Mouse (Mus musculus) lung, adult 2 months (tissue): ENCODE measurements around the gene Eea1. TPM values are rescaled to one million over a fixed set of nuclear protein-coding genes. Genes with fewer than 3 reads are reported as not detected.

ENCODE experiments used
- DNase-seq: peaks from one replicate; pipeline ENCODE4 v3.0.0; 2022
- H3K4me1 ChIP-seq: fragments of 200-500 bp; 2 replicates; pipeline ENCODE4 v1.6.1; 2011; ENCODE audit warnings: low read length; ENCODE audit not compliant: control insufficient read depth, insufficient read depth
- H3K4me3 ChIP-seq: fragments of 200-500 bp; replicated peaks from 2 replicates; pipeline ENCODE3; 2011; ENCODE audit warnings: low read depth, mild to moderate bottlenecking, control low read depth, low read length; ENCODE audit errors: extremely low read depth
- CTCF ChIP-seq: fragments of 200-500 bp; IDR thresholded peaks from 2 replicates; pipeline ENCODE4 v1.5.1; 2011; ENCODE audit warnings: mild to moderate bottlenecking, low read length, control low read depth; ENCODE audit not compliant: insufficient read depth
- POLR2A ChIP-seq: fragments of 200-500 bp; IDR thresholded peaks from 2 replicates; pipeline ENCODE4 v1.6.1; 2011; ENCODE audit warnings: low read depth, mild to moderate bottlenecking, control low read depth, low read length, borderline replicate concordance; ENCODE audit errors: extremely low read depth
- WGBS: fragments of 180-500 bp; shearing (Covaris S2); methylation state at CpG from one replicate; pipeline ENCODE4 v1.1.7; 2018; 5-methylcytosine and 5-hydroxymethylcytosine counted together
- polyA plus RNA-seq: library from polyadenylated mRNA; depleted of rRNA; stranded (reverse); fragments of >200 nt; gene quantifications from 2 replicates; pipeline ENCODE4 v1.2.3, GENCODE M21; 2012; rRNA removed

Gene Eea1
- 4.3 and 5.1 TPM in 2 replicates for polyA plus RNA-seq

DNA sequence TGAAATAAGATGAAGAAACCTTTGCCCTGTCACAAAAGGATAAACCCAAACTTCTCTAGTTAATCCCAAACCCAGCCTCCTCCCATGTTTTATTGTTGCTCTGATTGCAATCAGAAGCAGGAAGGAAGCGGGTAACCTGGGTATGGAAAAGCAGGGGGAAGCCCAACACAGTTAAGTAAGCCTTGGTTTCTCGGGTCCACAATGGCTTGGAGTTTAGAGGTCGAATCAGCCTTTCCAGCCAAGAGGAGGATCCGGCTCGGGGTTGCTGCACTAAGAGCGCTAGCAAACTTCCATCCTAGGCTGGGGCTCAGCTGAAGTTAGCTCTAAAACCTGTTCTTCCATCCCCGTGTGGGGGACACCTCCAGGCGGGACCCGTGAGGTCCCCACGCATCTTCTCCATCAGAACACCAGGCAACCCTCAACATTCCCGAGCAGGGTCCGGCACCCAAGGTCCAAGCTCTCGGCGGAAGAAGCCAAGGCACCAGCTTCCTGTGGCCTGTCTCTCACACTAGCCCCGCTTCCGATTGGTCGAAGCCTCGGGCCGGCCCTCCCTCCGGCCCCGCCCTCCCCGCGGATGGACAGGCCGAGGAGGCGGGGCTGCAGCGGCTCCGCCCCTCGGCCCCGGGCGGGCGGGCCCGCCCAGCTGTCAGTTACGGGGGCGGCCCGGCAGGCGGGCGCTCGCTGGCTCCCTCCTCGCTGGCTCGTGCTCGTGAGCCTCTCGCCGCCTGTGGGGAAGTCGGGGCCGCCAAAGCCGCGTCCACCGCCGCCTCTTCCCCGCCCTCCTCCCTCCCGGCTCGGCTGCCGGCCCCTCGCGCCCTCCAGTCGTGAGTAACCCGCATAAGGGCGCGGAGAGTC, at the start of gene Eea1:
TSS of gene Eea1 (plus strand) at position 605 of the 855 bp plus-strand sequence.
- Histone ChIP-seq H3K4me3 (peak within 1 kb of the TSS; percentile 99), H3K4me1 (peaks cover 11% of the 10 kb centered on the region; the same call in 1 of the 2 replicates)
- TF ChIP-seq POLR2A: peak; percentile 93
- TF ChIP-seq CTCF: no peak
- 2% methylated on average over 57 of the region's 59 CpGs for WGBS
- DNase-seq: peak; percentile 84

DNA sequence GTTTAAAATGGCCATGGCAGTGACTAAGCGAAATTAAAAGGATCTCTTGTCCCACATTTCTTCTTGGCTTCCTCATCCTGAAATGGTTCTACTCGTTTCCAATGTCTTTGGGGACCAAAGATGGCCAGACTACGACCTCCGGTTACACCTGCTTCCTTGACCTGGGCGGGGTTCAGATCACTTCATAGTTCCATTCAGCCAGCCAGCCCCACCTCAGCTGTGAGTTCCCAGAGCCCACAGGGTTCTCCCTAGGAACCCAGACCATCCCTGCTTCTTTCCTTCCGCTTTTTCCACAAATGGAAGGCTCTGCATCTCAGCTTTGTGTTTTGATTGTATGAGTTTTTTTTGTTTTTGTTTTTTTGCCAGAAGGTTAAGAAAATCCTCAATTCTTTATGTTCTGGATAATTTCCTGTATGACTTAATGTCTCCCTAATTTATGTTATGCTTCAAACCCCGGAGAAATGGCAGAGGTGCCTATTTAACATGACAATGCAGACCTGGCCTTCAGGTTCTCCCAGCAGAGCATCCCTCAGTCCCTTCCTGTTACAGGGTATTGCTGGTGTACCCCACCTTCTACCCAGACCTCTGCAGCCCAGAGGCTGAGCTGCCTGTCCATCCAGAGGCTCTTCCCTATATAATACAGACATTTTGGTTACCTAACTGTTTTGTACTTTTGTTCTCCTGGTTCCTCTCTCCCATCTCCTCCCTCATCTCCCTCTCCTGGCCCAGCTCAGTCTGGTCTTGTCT, 49.1 kb upstream of the Eea1 start:
- Histone ChIP-seq H3K4me1 (no peaks in the 10 kb centered on the region), H3K4me3 (no peak overlapping the region)
- 78% methylated on average over 7 of the region's 7 CpGs for WGBS
- TF ChIP-seq CTCF: no peak
- no peak for TF ChIP-seq POLR2A
- DNase-seq: no peak

DNA sequence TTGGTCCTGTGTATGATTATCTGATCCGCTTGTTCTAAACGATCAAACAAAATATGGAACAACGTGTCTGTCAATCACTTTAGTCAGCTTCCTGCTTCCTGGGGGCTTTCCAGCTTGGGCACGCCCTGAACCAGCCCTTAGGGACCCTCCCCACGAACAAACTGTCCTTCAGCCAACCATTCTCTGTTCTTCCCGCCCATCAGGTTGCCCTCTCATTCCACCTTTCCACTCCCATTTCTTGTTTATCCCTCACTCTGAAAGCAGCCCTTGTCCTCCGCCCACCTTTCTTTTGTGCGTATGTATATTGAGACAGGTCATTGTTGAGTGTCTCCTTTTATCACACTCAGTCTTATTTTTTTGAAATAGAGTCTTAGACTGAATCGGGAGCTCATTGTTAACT, 48.3 kb upstream of the Eea1 start:
- WGBS: 67% methylated on average over 9 of the region's 9 CpGs
- Histone ChIP-seq H3K4me1 (no peaks in the 10 kb centered on the region), H3K4me3 (no peak overlapping the region)
- DNase-seq: no peak
- TF ChIP-seq CTCF: no peak
- TF ChIP-seq POLR2A: no peak

DNA sequence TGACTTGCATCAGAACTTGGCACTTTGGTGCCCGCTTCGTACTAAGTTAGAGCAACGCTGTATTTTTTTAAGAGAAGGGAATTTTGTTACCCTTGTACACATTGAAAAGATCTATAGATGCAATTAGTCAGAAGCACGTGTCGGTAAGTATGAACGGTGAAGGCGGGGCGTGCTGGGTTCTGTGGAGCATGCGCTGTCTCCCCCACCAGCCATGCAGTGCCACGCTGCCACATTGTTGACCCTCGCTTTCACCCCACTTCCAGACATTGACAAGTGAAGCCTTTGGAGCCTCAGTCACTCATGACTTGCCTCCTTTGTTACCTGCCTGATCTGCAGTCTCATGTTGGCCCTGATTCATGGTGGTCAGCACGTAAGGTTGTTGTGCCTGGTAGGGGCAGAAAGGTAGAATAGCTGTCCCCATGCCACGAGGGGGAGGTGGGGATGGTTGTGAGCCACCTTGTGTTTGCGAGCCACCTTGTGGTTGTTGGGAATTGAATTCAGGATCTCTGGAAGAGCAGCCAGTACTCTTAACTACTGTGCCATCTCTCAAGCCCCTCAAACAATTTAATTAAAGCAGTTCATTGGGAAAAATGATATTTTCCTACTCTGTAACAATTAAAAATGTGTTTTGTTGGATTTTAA, 47.0 kb upstream of the Eea1 start:
- TF ChIP-seq CTCF (no peak), POLR2A (no peak)
- H3K4me1 ChIP-seq: no peaks in the 10 kb centered on the region
- H3K4me3 ChIP-seq: no peak overlapping the region
- WGBS: 83% methylated on average over 14 of the region's 14 CpGs
- no peak for DNase-seq

GRCm38 (mm10) chr10:95894036-95894855, 46.2 kb upstream of the Eea1 start:
- TF ChIP-seq CTCF (no peak), POLR2A (no peak)
- Histone ChIP-seq H3K4me1 (no peaks in the 10 kb centered on the region), H3K4me3 (peak overlapping the region; percentile 15)
- 14% methylated on average over 17 of the region's 17 CpGs for WGBS
- DNase-seq: peak; percentile 10

DNA sequence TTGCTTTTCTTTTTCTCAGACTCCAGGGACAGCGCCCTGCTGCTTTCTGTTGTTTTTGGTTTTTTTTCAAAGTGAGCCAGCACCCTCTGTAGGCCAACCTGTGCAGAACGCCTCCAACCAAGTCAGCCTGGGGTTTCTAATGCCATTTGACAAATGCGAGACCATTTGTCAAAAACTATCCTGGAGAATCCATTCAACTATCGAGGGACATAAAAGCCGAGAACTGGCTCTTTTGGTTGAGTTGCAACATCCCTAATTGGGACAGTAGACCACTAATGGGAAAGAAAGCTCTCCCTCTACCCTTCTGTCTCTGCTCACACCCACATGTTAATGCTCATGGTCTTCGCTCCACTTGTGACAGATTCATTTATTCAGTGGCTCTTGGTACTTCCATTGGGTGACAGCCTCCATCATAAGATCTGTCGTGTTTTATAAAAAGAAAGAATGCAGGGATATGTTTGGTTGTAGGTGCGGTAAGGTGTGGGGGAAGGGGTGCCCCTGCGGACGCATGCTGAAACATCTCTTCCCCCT, 45.5 kb upstream of the Eea1 start:
- DNase-seq: peak; percentile 46
- TF ChIP-seq CTCF (peak; percentile 83), POLR2A (no peak)
- Histone ChIP-seq H3K4me3 (no peak overlapping the region), H3K4me1 (no peaks in the 10 kb centered on the region)
- WGBS: 35% methylated on average over 10 of the region's 10 CpGs

DNA sequence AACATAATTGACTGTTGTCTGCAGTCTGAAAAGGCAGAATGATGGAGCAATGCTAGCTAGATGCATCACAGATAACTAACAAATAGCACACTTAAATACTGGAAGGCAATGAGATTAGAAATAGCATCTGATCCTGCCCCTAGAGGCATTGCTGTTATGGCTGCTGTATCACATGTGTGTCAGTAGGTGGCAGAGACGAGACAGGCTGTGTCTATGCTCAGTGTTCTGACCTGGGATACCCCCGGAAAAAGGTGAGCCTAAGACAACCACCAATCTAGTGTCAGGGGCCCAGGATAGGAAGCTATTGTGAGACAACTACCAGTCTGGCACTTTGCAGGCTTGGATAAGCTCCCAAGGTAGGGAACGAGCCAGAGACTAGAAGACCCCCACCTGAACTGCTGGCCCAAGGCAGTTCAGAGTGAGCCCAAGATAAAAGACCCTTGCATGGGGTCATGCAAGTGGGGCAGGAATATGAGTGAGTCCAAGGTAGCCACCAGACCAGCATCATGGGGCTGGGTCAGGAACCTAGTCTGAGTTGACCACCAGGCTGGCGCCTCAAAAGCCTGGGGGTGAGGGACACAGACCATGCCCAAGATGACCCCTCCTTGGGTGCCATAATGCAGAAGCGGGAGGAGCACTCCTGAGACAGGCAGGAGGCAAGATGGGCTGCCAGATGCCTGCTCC, 41.8 kb upstream of the Eea1 start:
- Histone ChIP-seq H3K4me1 (no peaks in the 10 kb centered on the region), H3K4me3 (no peak overlapping the region)
- 61% methylated on average over 5 of the region's 5 CpGs for WGBS
- TF ChIP-seq POLR2A: no peak
- TF ChIP-seq CTCF: peak; percentile 73
- no peak for DNase-seq

DNA sequence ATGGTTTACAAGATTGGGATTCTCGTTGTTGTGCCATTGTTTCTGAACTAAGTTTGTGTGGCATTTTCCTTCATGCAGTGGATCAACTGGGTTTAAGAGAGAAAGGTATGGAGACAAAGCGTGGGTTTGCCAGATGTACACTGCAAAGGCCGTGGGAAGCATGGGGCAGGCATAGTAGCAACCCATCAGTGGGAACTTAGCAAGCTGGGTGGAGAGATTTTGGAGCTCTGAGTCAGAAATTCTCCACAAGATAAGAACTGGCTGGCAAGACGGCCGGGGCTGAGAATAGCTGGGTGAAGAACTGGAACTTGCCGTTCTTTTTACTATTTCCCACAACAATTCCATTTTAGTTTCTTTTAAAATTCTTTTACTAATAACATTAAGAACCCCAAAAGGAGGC, 35.8 kb upstream of the Eea1 start:
- DNase-seq: no peak
- TF ChIP-seq POLR2A (no peak), CTCF (no peak)
- Histone ChIP-seq H3K4me3 (no peak overlapping the region), H3K4me1 (no peaks in the 10 kb centered on the region)
- WGBS: 73% methylated on average over 6 of the region's 6 CpGs
